Mouse (Mus musculus): ENCODE data around the gene Gatad2b.
"Not testable (repeated sequence)": the region's sequence is repeated elsewhere in the genome, so short reads cannot be mapped to it uniquely, and the experiment has no call there.

Gene Gatad2b

DNA sequence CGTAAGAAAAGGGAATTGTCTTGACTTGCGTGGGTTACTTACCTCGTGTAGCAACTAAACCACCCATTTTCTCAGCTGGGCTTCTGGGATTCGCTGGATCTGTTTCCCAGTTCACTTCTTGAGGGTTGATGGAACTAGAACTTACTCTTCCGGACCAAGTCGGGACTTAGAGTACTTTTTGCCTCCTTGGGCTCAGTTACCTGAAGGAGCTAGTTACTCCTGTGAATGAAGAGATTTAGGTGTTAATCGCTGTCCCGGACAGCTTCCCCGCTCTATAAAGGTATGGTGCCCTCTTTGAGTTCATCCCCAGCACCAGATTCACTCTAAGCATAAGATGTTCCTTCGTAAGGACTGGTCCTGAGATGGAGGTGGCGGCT lies 1.1 kb downstream of the Gatad2b start:
- peak; percentile 24 to 66 for DNase-seq (ENCODE audit: inconsistent age in 2 of 2, low spot score in 1 of 2)

DNA sequence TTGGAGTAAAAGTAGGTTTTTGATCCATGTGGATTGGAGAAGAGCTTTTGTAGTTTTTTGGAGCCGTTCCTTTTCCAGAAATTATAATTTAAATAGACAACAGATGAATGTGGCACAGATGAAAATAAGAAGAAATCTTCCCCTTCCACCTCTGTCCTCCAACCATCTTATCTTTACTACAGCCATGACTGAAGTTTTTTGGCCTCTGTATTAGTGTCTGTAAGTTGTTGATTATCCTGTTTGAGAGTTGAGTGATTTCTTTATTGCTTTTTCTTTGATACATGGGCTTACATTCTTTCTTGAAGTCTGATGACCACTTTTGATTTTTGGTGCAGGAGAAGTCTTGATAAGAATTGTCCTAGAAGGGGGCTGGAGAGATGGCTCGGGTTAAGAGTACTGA lies 1.7 kb downstream of the Gatad2b start:
- no peak for DNase-seq (ENCODE audit: inconsistent age in 2 of 2, low spot score in 1 of 2)

DNA sequence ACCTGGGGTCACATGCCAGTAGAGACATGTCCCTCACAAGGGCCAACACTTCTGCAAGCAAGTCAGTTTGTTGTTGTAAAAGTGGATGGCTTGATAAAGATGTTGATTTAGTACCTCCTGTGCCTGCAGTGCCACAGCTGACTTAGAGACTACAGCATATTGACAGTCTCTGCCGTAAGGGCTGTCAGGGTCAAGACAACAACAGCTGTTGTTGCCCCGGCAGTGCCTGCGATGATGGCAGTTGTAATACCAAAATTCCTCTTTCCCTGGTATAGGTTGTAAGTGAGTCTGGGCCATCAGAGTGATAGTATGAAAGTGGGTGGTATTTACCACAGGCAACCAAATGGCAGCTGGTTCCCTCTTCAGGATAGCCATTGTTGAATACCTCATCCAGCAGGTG lies 12.8 kb downstream of the Gatad2b start:
- DNase-seq (ENCODE audit: inconsistent age in 2 of 2, low spot score in 1 of 2): peak in 1 of 2 experiments; percentile 24

DNA sequence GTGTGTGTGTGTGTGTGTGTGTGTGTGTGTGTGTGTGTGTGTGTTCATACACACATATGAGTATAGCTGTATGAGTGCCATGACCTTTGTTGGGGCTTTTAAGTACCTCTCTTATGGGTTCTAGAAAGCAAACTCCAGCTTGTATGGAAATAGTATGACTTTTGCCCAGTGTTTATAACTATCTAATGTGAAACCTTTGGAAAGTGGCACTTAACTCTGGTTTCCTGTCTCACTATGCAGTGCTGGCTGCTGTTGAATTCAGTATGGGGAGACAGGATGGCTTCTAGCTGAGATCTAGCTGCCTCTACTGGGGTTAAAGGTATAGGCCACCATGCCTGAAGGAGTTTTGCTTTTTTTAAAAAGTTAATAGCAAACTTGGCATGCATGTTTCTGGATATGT lies 16.6 kb downstream of the Gatad2b start:
- no peak for DNase-seq (ENCODE audit: inconsistent age in 2 of 2, low spot score in 1 of 2)

DNA sequence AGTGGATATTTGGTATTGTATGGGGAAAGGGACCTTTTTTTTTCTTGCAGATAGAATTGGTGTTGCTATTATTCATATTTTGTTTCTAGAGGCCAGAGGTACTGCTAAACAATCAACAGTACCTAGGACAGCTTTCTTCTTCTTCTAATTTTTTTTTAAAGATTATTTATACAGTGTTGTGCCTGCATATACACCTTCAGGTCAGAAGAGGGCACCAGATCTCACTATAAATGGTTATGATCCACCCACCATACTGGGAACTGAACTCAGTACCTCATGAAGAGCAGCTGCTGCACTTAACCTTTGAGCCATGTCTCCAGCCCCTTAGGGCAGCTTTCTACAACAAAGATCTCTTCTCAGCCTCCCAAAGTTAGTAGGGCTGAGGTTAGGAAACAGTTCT lies 20.4 kb downstream of the Gatad2b start:
- DNase-seq (ENCODE audit: inconsistent age in 2 of 2, low spot score in 1 of 2): peak in 1 of 2 experiments; percentile 51

DNA sequence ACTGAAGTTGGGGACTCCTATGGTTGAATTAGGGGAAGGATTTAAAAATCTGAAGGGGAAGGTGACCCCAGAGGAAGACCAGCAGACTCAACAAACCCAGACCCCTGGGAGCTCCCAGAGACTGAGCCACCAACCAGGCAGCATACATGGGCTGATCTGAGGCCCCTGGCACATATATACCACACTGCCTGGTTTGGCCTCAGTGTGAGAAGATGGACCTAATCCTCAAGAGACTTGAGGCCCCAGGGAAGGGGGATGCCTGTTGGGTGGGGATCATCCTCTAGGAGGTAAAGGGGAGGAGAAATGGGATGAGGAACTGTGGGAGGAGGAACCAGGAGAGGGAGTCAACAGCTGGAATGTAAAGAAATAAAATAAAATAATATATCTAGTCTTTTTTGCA lies 21.3 kb downstream of the Gatad2b start:
- no peak for DNase-seq (ENCODE audit: inconsistent age in 2 of 2, low spot score in 1 of 2)

DNA sequence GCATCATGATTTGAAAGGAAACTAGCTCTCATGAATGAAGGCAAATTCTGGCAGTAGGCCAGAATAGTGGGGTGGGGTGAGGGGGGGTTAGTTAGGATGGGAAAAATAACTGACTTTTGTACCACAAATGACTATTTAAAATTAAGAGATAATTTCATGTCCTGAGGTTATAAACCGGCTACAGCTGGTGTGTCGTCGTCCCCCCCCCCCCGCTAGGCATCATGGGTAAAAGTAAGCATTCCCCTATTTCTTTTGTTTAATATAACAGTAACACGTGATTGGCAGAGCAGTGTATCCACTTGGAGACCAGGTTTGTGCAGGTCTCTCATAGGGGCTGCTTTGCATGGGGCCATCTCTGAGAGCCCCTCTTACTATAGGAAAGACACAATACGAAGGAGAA lies 29.3 kb downstream of the Gatad2b start:
- no peak for DNase-seq (ENCODE audit: inconsistent age in 2 of 2, low spot score in 1 of 2)

DNA sequence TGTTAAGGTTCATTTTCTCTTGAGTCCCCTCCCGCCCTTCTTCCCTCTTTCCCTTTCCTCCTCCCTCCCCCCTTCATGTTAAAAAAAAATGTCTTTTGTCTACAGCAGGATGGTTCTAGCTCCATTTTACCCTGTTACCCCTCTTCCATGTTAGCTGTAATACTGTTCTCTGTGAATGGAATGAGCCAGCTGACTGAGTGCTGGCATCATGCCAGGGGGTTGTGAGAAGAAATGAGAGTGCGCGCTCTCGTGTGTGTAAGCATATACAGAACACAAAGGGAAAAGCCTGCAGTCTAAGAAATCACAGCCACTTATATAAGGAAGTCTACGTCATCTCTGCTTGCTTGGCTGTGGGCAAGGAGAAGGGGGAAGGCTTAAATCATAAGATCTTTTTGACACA lies 30.1 kb downstream of the Gatad2b start:
- peak; percentile 59 to 85 for DNase-seq (ENCODE audit: inconsistent age in 2 of 2, low spot score in 1 of 2)

DNA sequence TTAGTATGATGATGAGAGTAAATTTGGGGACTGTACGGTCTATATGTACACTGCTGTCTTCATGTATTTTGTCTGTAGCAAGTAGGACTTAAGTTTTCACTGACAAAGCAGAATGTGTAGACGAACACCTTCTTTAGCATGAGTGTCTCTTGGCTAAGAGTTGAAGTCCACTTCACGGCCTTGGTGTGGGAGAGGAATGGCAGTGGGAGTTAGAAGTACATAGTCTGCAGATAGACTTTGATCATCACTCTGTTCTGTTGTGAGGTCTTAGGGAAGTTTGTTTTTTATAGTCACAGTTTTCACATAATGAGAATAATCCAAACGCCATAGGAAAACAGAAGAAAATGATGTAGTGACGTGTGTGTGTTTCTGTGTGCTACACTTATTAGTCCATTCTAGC lies 39.5 kb downstream of the Gatad2b start:
- no peak for DNase-seq (ENCODE audit: inconsistent age in 2 of 2, low spot score in 1 of 2)

DNA sequence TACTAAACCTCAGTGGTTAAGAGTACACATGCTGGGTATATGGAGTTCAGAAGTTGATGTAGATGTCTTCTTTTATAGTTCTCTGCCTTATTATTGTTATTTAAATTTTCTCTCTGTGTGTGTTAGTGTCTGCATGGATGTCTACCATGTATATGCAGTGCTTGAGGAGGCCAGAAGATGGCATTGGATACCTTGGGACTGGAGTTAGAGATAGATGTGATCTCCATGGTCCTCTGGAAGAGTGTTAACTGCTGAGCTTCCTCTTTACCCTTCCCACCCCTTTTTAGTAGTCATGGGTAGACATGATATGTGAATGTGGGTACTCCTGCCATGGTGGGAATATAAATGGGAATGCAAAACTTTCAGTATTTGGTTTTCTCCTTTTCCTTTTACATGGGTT lies 42.5 kb downstream of the Gatad2b start:
- DNase-seq (ENCODE audit: inconsistent age in 2 of 2, low spot score in 1 of 2): no peak

DNA sequence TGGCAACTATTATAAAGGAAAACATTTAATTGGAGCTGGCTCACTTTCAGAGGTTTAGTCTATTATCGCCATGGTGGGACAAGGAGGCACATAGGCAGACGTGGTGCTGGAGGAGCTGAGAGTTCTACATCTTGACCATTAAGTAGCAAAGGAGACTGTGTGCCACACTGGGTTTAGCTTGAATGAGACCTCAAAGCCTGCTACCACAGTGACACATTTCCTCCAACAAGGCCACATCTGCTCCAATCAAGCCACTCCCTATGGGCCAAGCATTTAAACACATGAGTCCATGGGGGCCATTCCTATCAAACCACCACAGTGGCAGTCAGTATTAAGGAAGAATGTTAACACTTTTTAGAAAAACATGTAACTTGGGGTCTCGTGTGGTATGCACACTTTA lies 45.2 kb downstream of the Gatad2b start:
- DNase-seq (ENCODE audit: inconsistent age in 2 of 2, low spot score in 1 of 2): peak in 1 of 2 experiments; percentile 63

DNA sequence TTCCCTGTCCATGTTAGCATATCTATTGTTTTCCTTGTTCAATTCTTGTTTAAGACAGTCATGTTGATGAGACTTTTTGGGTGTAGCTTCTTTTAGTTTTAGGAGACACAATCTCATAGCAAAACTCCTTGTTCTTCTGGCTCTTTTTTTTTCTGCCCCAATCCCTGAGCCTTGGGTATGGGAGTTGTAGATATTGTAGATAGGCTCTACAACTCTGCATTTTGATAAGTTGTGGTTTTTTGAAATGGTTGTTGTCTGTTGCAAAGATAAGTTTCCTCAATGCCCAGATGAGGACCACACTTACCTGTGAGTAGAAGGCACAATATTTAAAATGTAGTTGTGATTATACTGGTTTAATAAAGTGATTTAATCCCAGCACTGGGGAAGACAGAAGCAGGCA lies 47.2 kb downstream of the Gatad2b start:
- DNase-seq (ENCODE audit: inconsistent age in 2 of 2, low spot score in 1 of 2): no peak

DNA sequence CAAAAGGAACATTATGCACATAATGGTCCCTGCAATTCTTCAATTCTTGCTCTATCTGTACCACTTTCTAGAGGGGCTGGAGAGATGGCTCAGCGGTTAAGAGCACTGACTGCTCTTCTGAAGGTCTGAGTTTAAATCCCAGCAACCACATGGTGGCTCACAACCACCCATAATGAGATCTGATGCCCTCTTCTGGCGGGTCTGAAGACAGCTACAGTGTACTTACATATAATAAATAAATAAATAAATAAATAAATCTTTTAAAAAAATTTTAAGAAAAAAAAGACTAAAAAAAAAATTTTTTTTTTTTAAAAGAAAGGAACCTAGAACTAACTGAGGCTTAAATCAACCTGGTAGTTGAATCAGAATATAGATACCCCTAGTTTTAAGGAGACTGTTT lies 49.9 kb downstream of the Gatad2b start:
- DNase-seq (ENCODE audit: inconsistent age in 2 of 2, low spot score in 1 of 2): not testable (repeated sequence)

DNA sequence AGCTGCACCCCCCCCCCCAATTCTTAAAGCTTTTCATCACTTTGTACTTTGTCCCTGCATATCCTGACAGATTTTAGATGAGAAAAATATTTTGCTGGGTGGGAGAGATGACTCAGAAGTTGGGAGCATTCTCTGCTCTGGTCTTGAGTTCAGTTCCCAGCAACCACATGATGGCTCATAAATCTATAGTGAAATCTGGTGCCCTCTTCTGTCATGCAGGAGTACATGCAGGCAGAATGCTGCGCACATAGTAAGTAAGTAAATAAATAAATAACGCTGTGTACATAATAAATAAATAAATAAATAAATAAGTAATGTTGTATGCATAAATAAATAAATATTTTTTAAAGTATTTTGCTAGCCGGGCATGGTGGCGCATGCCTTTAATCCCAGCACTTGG lies 54.9 kb downstream of the Gatad2b start:
- no peak for DNase-seq (ENCODE audit: inconsistent age in 2 of 2, low spot score in 1 of 2)

DNA sequence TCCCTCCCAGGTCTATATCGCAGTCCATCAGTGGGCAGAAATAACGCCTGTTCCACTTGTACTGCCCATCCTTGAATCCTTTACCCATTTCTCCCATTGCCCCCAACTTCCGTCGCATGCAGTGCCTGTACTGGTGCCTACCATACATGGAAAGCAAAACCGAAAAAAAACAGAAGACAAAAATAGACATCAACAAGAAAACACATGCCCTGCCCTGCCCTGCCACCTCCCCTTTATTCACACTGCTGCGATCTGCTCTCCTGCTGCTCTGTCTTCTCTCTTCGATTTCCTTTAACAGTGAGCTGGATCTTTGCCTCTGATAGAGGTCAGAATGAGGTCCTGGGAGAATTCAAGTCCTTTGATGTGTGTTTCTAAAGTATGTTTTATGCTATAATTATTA lies 65.0 kb downstream of the Gatad2b start:
- DNase-seq (ENCODE audit: inconsistent age in 2 of 2, low spot score in 1 of 2): no peak

DNA sequence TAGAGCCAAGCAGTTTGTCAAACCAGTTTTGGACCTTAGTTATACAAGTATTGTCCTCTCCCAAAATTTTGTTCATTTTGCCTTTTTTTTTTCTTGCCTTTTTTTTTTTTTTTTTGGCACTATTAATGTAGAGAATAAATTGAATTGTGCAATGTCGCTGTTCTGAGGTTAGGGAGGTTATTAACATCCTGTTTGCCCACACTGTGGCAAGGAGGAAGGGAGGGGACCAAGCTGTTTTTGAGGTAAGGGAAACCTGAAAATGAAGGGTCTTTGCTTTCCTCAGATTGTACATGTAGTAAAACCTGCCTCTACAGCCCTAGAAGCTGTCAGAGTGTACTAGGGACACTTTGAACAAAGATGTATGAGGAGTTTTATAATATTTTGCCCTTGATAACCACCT lies 66.3 kb downstream of the Gatad2b start:
- no peak for DNase-seq (ENCODE audit: inconsistent age in 2 of 2, low spot score in 1 of 2)

DNA sequence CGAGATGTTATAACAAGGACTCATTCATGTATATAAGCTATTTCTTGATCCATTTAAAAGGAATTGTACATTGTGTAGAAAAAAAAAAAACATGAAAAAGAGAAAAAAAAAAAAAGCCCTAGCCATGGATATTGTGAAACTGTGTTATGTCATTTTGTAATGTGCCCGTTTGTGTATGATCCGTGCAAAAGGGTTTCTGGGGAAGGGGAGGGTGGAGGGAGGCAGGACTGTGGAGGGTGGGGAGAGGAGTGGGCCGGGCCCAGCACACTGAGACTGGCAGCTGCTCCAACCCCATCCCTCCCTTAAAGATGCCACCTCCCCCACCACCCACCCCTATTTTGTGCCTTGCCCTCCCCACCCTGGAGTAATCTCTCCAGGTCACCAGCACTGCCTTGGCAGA lies 68.5 kb downstream of the Gatad2b start:
- no peak for DNase-seq (ENCODE audit: inconsistent age in 2 of 2, low spot score in 1 of 2)

DNA sequence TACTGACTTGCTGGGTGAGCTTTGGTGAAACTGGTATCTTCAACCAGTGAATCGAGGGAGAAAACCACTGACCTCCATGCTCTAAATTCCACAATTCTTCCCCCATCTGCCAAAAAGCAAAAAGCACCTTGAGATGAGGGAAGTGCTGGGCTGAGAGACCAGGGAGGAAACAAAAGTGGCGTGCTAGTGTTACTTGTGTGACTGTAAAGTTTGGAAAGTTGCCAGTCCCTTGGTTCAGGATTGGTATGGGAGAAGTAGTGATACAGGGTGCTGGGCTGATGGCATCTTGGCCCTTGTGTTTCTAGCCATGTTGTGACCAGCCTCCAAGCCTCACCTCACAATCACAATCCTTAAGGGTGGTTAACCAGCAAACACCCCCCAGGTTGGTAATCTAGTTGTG lies 69.4 kb downstream of the Gatad2b start:
- no peak for DNase-seq (ENCODE audit: inconsistent age in 2 of 2, low spot score in 1 of 2)

DNA sequence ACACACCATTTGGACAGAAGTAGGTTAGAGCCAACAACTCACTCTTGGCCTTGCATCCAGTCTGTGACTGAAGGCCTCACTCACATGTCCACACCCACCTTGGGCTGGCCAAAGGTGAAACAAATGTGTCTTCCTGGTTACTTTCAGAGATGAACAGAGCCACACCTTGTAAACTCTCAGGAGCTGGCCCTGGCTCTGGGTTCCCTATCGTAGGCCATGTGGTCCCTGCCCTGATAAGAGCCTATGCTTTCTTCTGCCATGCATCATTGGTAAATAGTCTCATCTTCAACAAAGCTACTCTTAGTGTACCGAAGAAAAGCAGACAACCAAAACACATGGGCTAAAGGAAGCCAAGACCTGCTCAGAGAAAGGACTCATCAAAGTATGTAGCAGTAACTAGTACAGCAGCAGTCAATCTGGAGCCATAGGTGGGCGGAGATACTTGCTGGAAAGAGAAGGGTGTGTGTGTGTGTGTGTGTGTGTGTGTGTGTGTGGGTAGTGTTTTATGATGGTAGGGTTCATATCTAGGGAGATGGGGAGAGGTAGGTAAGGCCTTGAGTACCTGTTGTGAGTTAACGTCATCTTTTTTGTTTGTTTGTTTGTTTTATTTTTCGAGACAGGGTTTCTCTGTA lies 74.1 kb downstream of the Gatad2b start:
- DNase-seq (ENCODE audit: inconsistent age in 2 of 2, low spot score in 1 of 2): no peak

DNA sequence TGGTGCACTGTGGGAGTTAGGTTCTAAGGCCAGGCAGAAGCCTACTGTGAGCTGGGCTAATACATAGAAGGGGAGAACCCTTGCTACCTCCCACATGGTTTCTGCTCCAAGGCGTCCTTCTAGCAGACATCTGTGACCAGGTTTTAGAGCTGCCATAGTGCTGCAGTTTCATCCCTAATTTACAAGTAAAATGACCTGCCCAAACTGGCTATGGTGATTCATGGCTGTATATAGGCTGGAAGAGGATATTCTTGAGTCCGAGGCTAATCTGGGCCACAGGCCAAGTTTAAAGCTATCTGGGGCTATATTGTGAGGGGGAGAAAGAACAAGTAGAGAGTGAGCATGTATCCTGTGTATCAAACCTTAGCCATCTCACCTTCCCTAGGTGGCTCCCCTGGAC lies 76.1 kb downstream of the Gatad2b start:
- DNase-seq (ENCODE audit: inconsistent age in 2 of 2, low spot score in 1 of 2): no peak

DNA sequence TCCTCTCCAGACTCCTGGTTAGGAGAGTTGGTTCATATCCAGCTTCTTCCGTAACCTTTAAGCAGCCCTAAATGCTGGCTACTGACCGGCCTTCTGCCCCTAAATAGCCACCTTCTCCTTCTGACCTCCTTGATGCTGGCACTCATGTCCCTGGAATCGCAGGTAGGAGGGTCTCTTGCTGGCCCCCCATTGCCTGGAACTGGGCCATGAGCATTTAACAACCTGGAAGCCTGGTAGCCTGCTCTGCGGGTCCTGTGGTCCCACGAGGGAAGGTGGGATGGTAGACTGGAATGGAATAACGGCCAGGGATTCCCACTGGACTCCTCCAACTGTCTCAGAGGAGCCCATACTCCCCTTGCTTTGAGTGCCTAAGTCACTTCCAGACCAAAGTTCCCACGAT lies 78.9 kb downstream of the Gatad2b start:
- no peak for DNase-seq (ENCODE audit: inconsistent age in 2 of 2, low spot score in 1 of 2)

DNA sequence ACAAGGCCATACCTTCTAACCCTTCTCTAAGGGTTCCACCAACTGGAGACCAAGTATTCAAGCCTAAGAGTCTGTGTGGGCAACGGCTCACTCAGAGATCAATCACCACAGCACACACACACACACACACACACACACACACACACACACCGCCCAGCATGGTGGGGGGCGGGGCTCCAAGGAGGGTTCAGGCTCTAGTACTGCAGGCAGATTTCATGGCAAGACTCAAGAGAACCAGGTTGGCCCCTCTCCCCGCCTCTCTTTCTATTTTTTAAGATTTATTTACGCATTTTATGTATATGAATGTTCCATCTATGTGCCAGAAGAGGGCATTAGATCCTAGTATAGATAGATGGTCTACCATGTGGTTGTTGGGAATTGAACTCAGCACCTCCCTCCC lies 79.8 kb downstream of the Gatad2b start:
- peak in 1 of 2 experiments; percentile 43 for DNase-seq (ENCODE audit: inconsistent age in 2 of 2, low spot score in 1 of 2)

DNA sequence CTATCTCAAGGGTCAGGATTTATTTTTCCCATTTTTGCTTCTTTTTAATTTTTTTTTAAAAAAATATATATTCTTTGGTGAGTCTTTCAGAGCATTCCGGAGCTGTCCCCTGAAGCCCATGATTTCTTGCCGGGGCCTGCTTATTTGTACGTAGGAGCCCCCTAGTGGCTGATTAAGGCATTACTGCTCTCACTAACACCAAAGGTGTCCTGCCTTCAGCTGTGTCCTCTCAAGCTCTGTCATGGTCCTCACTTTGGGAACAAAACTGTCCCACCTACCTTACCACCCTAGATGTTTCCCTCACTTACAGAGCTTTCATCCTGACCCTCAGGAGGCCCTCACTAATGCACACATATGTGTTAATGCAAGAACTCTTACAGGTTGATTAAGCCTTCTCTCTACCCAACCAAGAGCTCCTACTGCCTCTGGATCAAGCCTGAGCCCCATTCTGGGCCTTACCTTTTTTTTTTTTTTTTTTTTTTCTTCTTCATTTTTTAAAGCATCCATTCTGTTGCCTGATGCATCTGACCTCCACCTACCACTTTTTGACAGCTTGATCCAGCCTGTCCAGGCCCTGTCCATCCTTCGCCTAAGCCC lies 80.6 kb downstream of the Gatad2b start:
- DNase-seq (ENCODE audit: inconsistent age in 2 of 2, low spot score in 1 of 2): peak; percentile 77 to 95

All from adrenal gland, adult (tissue).